Mouse (Mus musculus) spleen, postnatal 4 days (tissue): ENCODE measurements around the gene Vps33b.
"Not testable (repeated sequence)": the region's sequence is repeated elsewhere in the genome, so short reads cannot be mapped to it uniquely, and the experiment has no call there.

Experiments
- DNase-seq, 2 experiments: peaks; one replicate each; pipeline ENCODE4 v3.0.0; 2022; ENCODE audit warnings: low spot score in 2 of 2

Vps33b gene

DNA sequence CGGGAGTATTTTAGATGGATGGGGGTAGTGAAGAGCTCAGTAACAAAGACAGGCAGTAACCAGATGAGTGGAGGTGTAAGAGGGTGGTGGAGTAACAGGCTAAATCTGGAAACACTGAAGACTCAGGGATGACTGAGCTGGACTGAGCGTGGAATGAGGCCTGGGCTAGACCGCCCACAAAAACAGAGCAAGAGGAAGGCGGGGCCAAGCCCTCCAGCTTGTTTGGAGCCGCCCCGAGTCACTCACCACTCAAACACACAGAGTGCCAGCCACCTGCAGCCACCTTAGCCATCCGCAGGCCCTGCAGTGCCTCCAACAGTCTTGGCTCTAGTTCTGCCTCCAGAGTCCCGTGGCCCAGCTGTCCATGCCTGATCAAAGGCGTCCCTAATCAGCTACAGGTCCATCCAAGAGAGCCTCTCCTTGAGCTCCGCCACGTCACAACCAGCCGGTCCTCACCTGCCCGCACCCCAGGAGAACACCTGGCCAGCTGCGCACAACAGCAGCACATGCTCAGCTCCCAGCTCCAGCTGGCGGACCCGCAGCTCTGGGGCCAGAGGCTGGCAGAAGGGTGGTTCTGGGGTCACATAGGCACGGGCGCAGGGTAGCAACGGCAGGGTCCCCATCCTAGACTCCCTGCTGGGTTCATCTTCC, 50.5 kb downstream of the Vps33b start:
- DNase-seq, result peak in 1 of 2 experiments; percentile 58

GRCm38 (mm10) chr7:80323336-80323735, 53.9 kb downstream of the Vps33b start:
- peak in 1 of 2 experiments; percentile 55 for DNase-seq

DNA sequence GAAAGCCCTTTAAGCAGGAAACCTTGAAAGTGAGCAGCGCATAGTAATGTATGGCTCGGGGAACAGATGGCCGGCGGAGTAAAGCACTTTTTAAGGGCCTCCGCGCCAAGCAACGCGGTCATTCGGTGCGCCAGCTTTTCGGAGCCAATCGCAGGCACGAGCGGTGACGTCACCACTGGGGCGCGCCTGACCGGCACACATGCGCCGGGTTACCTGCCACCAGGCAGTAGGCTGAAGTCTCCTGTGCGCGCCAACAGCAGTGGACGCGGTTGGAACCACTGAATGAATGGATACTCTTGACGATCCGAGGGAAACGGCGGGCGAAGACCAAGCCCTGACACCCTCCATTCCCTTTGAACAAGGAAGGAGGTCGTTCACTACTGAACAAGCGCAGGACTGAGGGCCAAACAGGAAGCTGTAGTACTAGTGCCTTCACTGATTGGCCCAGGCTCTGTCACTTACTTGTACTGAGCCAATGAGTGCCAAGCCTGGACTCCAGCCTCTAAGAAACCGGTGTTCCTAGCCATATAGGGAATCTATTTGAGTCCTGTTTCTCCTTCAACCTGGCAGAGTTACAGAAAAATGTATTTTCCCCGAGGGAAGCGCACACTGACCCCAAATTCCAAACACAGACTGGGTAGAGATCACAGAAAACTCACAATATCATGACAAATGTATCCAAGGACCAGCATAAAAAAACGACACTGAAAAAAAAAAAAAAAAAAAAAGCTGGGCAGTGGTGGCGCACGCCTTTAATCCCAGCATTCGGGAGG, 54.8 kb downstream of the Vps33b start, which contains the start of gene Rccd1:
Gene Rccd1 (minus strand): TSS at position 412 of the 773 bp plus-strand sequence.
- peak; percentile 92 to 97 for DNase-seq

GRCm38 (mm10) chr7:80324816-80325119, 55.3 kb downstream of the Vps33b start:
- DNase-seq, result not testable (repeated sequence)

DNA sequence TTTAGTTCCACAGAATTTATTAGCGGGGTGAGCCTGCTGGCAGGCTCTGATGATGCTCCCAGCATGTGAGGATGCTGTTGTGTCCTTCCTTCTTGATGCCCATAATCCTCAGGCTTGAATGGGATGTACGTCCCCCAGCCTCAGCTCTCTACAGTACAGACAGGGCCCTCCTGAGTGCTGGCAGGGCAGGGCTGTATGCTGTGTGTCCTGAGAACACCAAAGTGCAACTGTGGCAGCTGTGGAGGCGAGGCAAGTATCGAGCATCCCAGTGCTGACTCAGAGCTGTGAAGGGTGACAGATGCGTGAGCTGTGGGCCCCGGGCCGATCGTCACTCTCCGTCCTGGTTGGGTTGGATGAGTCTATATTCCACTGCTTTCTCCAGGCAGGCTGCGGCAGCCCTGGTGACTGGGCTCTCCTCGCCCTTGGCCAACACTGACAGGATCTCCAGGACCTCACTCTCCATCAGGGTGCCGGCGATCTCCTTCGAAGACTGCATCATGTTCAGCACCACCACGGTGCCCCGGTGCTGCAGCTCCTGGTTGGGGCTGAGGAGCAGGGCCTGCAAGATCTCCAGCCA, 55.9 kb downstream of the Vps33b start:
- peak in 1 of 2 experiments; percentile 62 for DNase-seq

DNA sequence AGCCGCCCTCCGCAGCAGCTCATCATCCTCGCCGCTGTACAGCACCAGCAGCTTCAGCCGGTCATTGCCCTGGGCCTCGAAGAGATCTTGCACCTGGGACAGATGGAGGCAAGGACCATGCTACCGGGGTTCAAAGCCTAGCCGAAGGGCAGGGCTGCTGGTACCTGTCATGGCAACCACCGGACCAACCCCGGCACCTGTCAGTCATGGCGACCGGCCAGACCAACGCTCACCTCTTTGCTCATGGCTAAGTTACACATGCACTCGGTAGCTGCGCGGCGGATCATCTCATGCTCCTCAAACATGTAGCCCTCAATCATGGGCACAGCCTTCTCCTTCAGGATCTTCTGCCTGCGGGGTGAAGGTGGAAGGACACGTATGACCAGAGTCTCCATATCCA, 56.6 kb downstream of the Vps33b start:
- DNase-seq, result peak in 1 of 2 experiments; percentile 60

GRCm38 (mm10) chr7:80330278-80330677, 60.8 kb downstream of the Vps33b start:
- DNase-seq, result no peak

DNA sequence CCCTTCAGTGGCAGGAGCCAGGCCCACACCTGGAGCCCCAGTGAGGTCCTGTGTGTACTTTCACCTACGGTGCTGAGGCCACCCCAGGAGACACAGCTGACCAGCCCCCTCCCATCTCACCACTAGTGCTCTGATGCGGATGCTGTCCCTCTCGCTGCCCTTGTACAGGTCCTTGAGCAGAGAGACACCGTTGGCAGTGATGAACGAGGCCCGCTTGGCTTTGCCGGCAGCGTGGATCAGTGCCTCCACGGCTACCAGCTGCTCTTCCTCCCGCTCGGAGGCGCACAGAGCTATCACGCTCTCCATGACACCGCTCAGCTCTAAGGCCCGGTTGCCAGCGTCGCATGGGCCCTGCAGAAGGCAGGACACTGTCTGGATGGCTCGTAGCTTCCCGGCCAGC, 62.0 kb downstream of the Vps33b start:
- DNase-seq, result no peak

GRCm38 (mm10) chr7:80334848-80335247, 65.4 kb downstream of the Vps33b start:
- no peak for DNase-seq

- no peak for DNase-seq
Observed at GRCm38 (mm10) chr7:80336932-80337331, 67.5 kb downstream of the Vps33b start.

GRCm38 (mm10) chr7:80339371-80339770, 69.9 kb downstream of the Vps33b start:
- DNase-seq, result no peak

- DNase-seq, result peak; percentile 97 to 100
Observed at GRCm38 (mm10) chr7:80339793-80340628, 70.6 kb downstream of the Vps33b start.

DNA sequence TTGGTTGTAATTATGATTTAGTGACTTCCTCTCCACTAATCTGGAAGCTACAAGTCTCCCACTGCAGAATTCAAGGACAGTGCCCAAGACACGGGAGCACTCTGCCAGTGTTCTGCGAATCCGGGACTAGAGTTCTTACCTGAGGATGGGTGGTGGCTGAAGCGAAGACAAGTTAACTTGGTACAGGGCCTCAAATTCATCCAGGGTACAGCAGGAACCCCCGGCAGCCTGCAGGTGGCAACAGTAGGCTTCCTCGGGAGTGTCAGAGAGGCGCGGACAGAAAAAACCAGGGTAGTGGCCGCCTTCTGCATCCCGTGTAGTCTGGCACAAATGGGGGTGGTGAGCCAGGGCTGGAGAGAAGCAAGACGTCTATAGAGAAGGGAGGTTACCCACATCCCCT, 71.3 kb downstream of the Vps33b start, which contains the start of gene Unc45a:
Gene Unc45a (minus strand): TSS at position 213 of the 400 bp plus-strand sequence.
- DNase-seq, result peak; percentile 80 to 86
